Mouse (Mus musculus) embryonic facial prominence, embryonic 15.5 days (tissue): ENCODE results near the gene Cgnl1. TPM values are rescaled to one million over a fixed set of nuclear protein-coding genes. Genes with fewer than 3 reads are reported as not detected.

Experiments used
- ATAC-seq: fragments of 200-750 bp; cut with Nextera tagmentation; 2 replicates; pipeline ENCODE4 v1.8.0; 2017; ENCODE audit warnings: low read depth, moderate TSS enrichment; ENCODE audit not compliant: insufficient number of reproducible peaks, low FRiP score, low TSS enrichment
- H3K27ac ChIP-seq: fragments of 300-500 bp; sonication (generic); replicated peaks from 2 replicates; pipeline ENCODE4 v1.5.1; 2015; ENCODE audit warnings: mild to moderate bottlenecking, inconsistent platforms
- H3K27me3 ChIP-seq: fragments of 300-500 bp; sonication (generic); 2 replicates; pipeline ENCODE4 v1.6.1; 2015; ENCODE audit warnings: inconsistent platforms
- H3K36me3 ChIP-seq: fragments of 300-500 bp; sonication (generic); 2 replicates; pipeline ENCODE4 v1.6.1; 2015; ENCODE audit warnings: mild to moderate bottlenecking, inconsistent platforms
- H3K4me1 ChIP-seq: fragments of 300-500 bp; sonication (generic); 2 replicates; pipeline ENCODE4 v1.6.1; 2015; ENCODE audit warnings: inconsistent platforms
- H3K4me2 ChIP-seq: fragments of 300-500 bp; sonication (generic); replicated peaks from 2 replicates; pipeline ENCODE4 v1.6.1; 2015; ENCODE audit warnings: mild to moderate bottlenecking, inconsistent platforms
- H3K4me3 ChIP-seq: fragments of 300-500 bp; sonication (generic); replicated peaks from 2 replicates; pipeline ENCODE4 v1.5.1; 2015; ENCODE audit warnings: mild to moderate bottlenecking, inconsistent platforms
- H3K9ac ChIP-seq: fragments of 300-500 bp; sonication (generic); 2 replicates; pipeline ENCODE4 v1.6.1; 2015; ENCODE audit warnings: inconsistent platforms
- H3K9me3 ChIP-seq: fragments of 300-500 bp; sonication (generic); replicated peaks from 2 replicates; pipeline ENCODE4 v1.6.1; 2016; ENCODE audit warnings: inconsistent platforms
- WGBS: fragments of 180-500 bp; shearing (Covaris S2); methylation state at CpG from one replicate; pipeline ENCODE4 v1.1.7; 2015; 5-methylcytosine and 5-hydroxymethylcytosine counted together
- polyA plus RNA-seq: library from polyadenylated mRNA; unstranded; fragments of >200 nt; fragmentation: Nextera tagmentation; extraction: Ambion mirVana; gene quantifications from 2 replicates; pipeline ENCODE4 v1.2.1, GENCODE M21; 2015

Gene Cgnl1
- polyA plus RNA-seq, 1 experiment from 2014 or later, result 10.8 TPM

GRCm38 (mm10) chr9:71805646-71806421 is 34.4 kb upstream of the Cgnl1 start:
- Histone ChIP-seq H3K4me3 (no peak overlapping the region), H3K27me3 (no peaks in the 10 kb centered on the region), H3K4me2 (no peak overlapping the region), H3K4me1 (peaks cover 5% of the 10 kb centered on the region; the same call in 1 of the 2 replicates), H3K27ac (no peak overlapping the region), H3K9ac (no peak overlapping the region), H3K9me3 (no peaks in the 10 kb centered on the region), H3K36me3 (no peaks in the 10 kb centered on the region)
- 62% methylated on average over 6 of the region's 6 CpGs for WGBS
- no peak for ATAC-seq

GRCm38 (mm10) chr9:71804116-71804515 is 32.7 kb upstream of the Cgnl1 start:
- Histone ChIP-seq H3K9ac (no peak overlapping the region), H3K9me3 (no peaks in the 10 kb centered on the region), H3K4me3 (no peak overlapping the region), H3K27ac (no peak overlapping the region), H3K4me1 (peaks cover 4% of the 10 kb centered on the region; the same call in 1 of the 2 replicates), H3K4me2 (no peak overlapping the region), H3K27me3 (no peaks in the 10 kb centered on the region), H3K36me3 (no peaks in the 10 kb centered on the region)
- no peak for ATAC-seq
- WGBS, result 35% methylated on average over 6 of the region's 6 CpGs

- Histone ChIP-seq H3K4me2 (no peak overlapping the region), H3K9ac (no peak overlapping the region)
Observed at GRCm38 (mm10) chr9:71803281-71803680, 31.9 kb upstream of the Cgnl1 start.

GRCm38 (mm10) chr9:71799598-71799997 is 28.2 kb upstream of the Cgnl1 start:
- Histone ChIP-seq H3K4me2 (no peak overlapping the region), H3K36me3 (no peaks in the 10 kb centered on the region), H3K4me1 (peaks cover 7% of the 10 kb centered on the region), H3K9ac (no peak overlapping the region), H3K9me3 (no peaks in the 10 kb centered on the region), H3K27me3 (no peaks in the 10 kb centered on the region), H3K4me3 (no peak overlapping the region), H3K27ac (no peak overlapping the region)
- 88% methylated on average over 5 of the region's 5 CpGs for WGBS
- no peak for ATAC-seq

More at GRCm38 (mm10) chr9:71803281-71803680, 31.9 kb upstream of the Cgnl1 start:
- no peak for ATAC-seq
- Histone ChIP-seq H3K36me3 (no peaks in the 10 kb centered on the region), H3K27me3 (no peaks in the 10 kb centered on the region), H3K27ac (no peak overlapping the region), H3K4me3 (no peak overlapping the region), H3K9me3 (no peaks in the 10 kb centered on the region), H3K4me1 (peaks cover 6% of the 10 kb centered on the region)
- WGBS, result 62% methylated on average over 7 of the region's 7 CpGs

GRCm38 (mm10) chr9:71798176-71798575 is 26.8 kb upstream of the Cgnl1 start:
- no peak overlapping the region for H3K4me2 ChIP-seq
- H3K27me3 ChIP-seq, result no peaks in the 10 kb centered on the region
- H3K4me1 ChIP-seq, result peaks cover 7% of the 10 kb centered on the region
- no peaks in the 10 kb centered on the region for H3K36me3 ChIP-seq
- WGBS, result 41% methylated on average over 5 of the region's 5 CpGs
- no peak overlapping the region for H3K4me3 ChIP-seq
- ATAC-seq, result no peak
- H3K9me3 ChIP-seq, result no peaks in the 10 kb centered on the region
- no peak overlapping the region for H3K9ac ChIP-seq
- no peak overlapping the region for H3K27ac ChIP-seq

GRCm38 (mm10) chr9:71777404-71777803 is 6.0 kb upstream of the Cgnl1 start:
- ATAC-seq, result no peak
- 87% methylated on average over 3 of the region's 3 CpGs for WGBS
- Histone ChIP-seq H3K36me3 (no peaks in the 10 kb centered on the region), H3K4me1 (no peaks in the 10 kb centered on the region), H3K4me3 (no peak overlapping the region), H3K27ac (no peak overlapping the region), H3K9ac (no peak overlapping the region), H3K4me2 (no peak overlapping the region), H3K27me3 (no peaks in the 10 kb centered on the region), H3K9me3 (no peaks in the 10 kb centered on the region)

GRCm38 (mm10) chr9:71776337-71776736 is 4.9 kb upstream of the Cgnl1 start:
- 66% methylated on average over 3 of the region's 3 CpGs for WGBS
- Histone ChIP-seq H3K4me1 (no peaks in the 10 kb centered on the region), H3K4me3 (no peak overlapping the region), H3K27ac (no peak overlapping the region), H3K9me3 (no peaks in the 10 kb centered on the region), H3K27me3 (no peaks in the 10 kb centered on the region), H3K9ac (no peak overlapping the region), H3K4me2 (no peak overlapping the region), H3K36me3 (no peaks in the 10 kb centered on the region)
- ATAC-seq, result no peak

GRCm38 (mm10) chr9:71773563-71773962 is 2.2 kb upstream of the Cgnl1 start:
- no peaks in the 10 kb centered on the region for H3K27me3 ChIP-seq
- no peak overlapping the region for H3K27ac ChIP-seq
- no peaks in the 10 kb centered on the region for H3K9me3 ChIP-seq
- no peak for ATAC-seq
- 64% methylated on average over 9 of the region's 9 CpGs for WGBS
- H3K9ac ChIP-seq, result no peak overlapping the region
- no peak overlapping the region for H3K4me2 ChIP-seq
- H3K4me3 ChIP-seq, result no peak overlapping the region
- no peaks in the 10 kb centered on the region for H3K36me3 ChIP-seq
- peaks cover 19% of the 10 kb centered on the region for H3K4me1 ChIP-seq

GRCm38 (mm10) chr9:71772338-71772737 is 936 bp upstream of the Cgnl1 start:
- H3K4me2 ChIP-seq, result no peak overlapping the region
- H3K27me3 ChIP-seq, result no peaks in the 10 kb centered on the region
- no peaks in the 10 kb centered on the region for H3K9me3 ChIP-seq
- H3K4me1 ChIP-seq, result peaks cover 19% of the 10 kb centered on the region
- no peak overlapping the region for H3K4me3 ChIP-seq
- H3K27ac ChIP-seq, result no peak overlapping the region
- WGBS, result 68% methylated on average over 5 of the region's 5 CpGs
- no peak overlapping the region for H3K9ac ChIP-seq
- ATAC-seq, result no peak
- H3K36me3 ChIP-seq, result no peaks in the 10 kb centered on the region

- peak overlapping the region; percentile 79; the same call in 1 of the 2 replicates for H3K27ac ChIP-seq
- peaks cover 19% of the 10 kb centered on the region for H3K4me1 ChIP-seq
- ATAC-seq, result no peak
- H3K4me2 ChIP-seq, result peak overlapping the region; percentile 87
- H3K9me3 ChIP-seq, result no peaks in the 10 kb centered on the region
- no peaks in the 10 kb centered on the region for H3K36me3 ChIP-seq
- peak overlapping the region; percentile 47 for H3K9ac ChIP-seq
- WGBS, result 2% methylated on average over 10 of the region's 10 CpGs
- peak overlapping the region; percentile 73 for H3K4me3 ChIP-seq
- H3K27me3 ChIP-seq, result no peaks in the 10 kb centered on the region; the same call in 1 of the 2 replicates
Observed at GRCm38 (mm10) chr9:71770484-71770883, 918 bp downstream of the Cgnl1 start.

GRCm38 (mm10) chr9:71769701-71770100 is 1.7 kb downstream of the Cgnl1 start:
- WGBS, result 34% methylated on average over 9 of the region's 9 CpGs
- ATAC-seq, result no peak
- Histone ChIP-seq H3K27ac (no peak overlapping the region), H3K9me3 (no peaks in the 10 kb centered on the region), H3K36me3 (no peaks in the 10 kb centered on the region), H3K27me3 (no peaks in the 10 kb centered on the region; the same call in 1 of the 2 replicates), H3K9ac (no peak overlapping the region), H3K4me2 (peak overlapping the region; percentile 87), H3K4me1 (peaks cover 19% of the 10 kb centered on the region), H3K4me3 (peak overlapping the region; percentile 73; the same call in 1 of the 2 replicates)

- no peak overlapping the region for H3K4me2 ChIP-seq
- no peaks in the 10 kb centered on the region for H3K9me3 ChIP-seq
- no peak overlapping the region for H3K27ac ChIP-seq
- H3K9ac ChIP-seq, result no peak overlapping the region
- H3K36me3 ChIP-seq, result no peaks in the 10 kb centered on the region
- no peak overlapping the region for H3K4me3 ChIP-seq
- no peaks in the 10 kb centered on the region; the same call in 1 of the 2 replicates for H3K27me3 ChIP-seq
- no peak for ATAC-seq
- H3K4me1 ChIP-seq, result peaks cover 19% of the 10 kb centered on the region
- 89% methylated on average over 1 of the region's 1 CpGs for WGBS
Observed at GRCm38 (mm10) chr9:71768119-71768518, 3.3 kb downstream of the Cgnl1 start.
